Mouse (Mus musculus) liver, adult 2 months (tissue): ENCODE results near the gene Ptpn12.

ENCODE experiments used
- CTCF ChIP-seq: fragments of 200-500 bp; IDR thresholded peaks from 2 replicates; pipeline ENCODE4 v1.5.1; 2011; ENCODE audit warnings: low read depth, low read length, control low read depth
- POLR2A ChIP-seq: fragments of 200-500 bp; IDR thresholded peaks from 2 replicates; pipeline ENCODE4 v1.6.1; 2011; ENCODE audit warnings: low read length, control low read depth; ENCODE audit not compliant: insufficient read depth; ENCODE audit errors: extremely low read depth

- TF ChIP-seq CTCF, result no peak
- no peak for TF ChIP-seq POLR2A
These were observed 100.4 kb downstream of the Ptpn12 start for GRCm38 (mm10) chr5:20955114-20955835.
